Mouse (Mus musculus) cortical plate, adult 2 months (tissue): ENCODE data around the gene Bloc1s3.

ENCODE experiments used
- CTCF ChIP-seq: fragments of 200-500 bp; IDR thresholded peaks from 2 replicates; pipeline ENCODE4 v1.5.1; 2011; ENCODE audit warnings: mild to moderate bottlenecking, control low read depth, low read length; ENCODE audit not compliant: insufficient read depth; ENCODE audit errors: extremely low read depth
- POLR2A ChIP-seq: fragments of 200-500 bp; IDR thresholded peaks from 2 replicates; pipeline ENCODE4 v1.6.1; 2011; ENCODE audit warnings: mild to moderate bottlenecking, low read length, control low read depth; ENCODE audit not compliant: insufficient read depth; ENCODE audit errors: extremely low read depth

DNA sequence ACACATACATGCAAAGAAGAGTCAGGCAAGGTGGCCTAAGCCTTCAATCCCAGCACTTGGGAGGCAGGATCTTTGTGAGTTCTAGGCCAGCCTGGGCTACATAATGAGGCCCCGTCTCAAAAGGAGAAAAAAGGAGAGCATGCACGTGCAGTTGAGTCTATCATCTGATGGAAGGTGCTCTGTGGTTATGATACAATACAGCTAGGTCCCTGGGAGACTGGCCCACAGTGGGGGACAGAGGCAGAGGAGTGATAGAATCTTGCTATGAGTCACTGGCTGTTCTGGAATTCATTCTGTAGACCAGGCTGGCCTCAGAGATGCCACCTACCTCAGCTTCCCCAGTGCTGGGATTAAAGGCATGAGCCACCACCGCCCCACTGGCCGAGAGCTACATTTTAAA lies 45.7 kb downstream of the Bloc1s3 start:
- TF ChIP-seq CTCF (no peak), POLR2A (no peak)
